Mouse (Mus musculus) testis, adult 2 months (tissue): ENCODE results near the gene Neurl2.

Experiments used
- CTCF ChIP-seq: fragments of 200-500 bp; IDR thresholded peaks from 2 replicates; pipeline ENCODE4 v1.5.1; 2012; ENCODE audit warnings: low read depth, mild to moderate bottlenecking, inconsistent platforms, low read length, moderate library complexity; ENCODE audit not compliant: control insufficient read depth, insufficient read depth, insufficient replicate concordance
- POLR2A ChIP-seq: fragments of 200-500 bp; IDR thresholded peaks from 2 replicates; pipeline ENCODE4 v1.6.1; 2012; ENCODE audit warnings: low read depth, mild to moderate bottlenecking, inconsistent platforms, low read length, moderate library complexity; ENCODE audit not compliant: control insufficient read depth

DNA sequence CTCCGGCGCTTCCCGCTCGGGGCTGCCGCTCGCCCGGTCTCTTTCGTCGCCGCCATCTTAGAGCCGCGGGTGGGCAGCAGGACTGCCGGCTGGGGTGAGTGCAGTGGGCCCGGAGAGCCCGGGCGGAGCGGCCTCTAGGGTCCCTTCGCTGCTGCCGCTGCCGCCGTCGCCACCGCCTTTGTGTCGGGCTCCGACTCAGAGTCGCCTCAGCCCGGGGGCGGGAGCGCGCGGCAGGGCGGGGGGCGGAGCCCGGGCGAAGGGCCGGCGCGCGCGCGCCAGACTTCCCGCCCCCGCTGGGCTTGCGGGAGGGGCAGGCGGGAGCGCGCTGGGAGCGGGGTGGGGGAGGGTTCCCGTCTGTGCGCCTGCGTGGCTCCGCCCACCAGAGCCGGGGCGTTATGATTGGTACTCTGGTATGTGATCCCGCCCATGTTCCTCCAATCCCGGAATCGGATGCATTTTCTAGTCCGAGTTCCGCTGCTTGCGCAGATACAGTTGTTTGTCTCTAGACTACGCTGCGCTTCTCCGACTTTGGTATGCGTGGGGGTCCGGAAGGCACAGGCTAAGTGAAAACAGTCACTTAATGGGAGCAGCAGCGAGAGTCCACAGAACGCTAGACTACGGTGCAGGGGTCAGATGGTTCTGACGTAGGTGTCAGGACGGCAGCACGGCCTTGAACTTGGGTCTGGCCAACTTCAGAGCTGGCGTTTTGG is 46.5 kb upstream of the Neurl2 start:
- no peak; the same call in 1 of the 2 replicates for TF ChIP-seq CTCF
- peak; percentile 87 for TF ChIP-seq POLR2A
